ENCODE assay signal across 8 mouse cellular contexts in genomic region chr4:41713197-41714067, GRCm38 (mm10). TPM values are rescaled to one million over a fixed set of nuclear protein-coding genes. Genes with fewer than 3 reads are reported as not detected.
DNase-seq lines count a peak whose midpoint lies in the region; ATAC-seq and TF ChIP-seq lines count a peak whose summit lies in the region.

TSS of gene Rpp25l (minus strand) at chr4:41713534.

- TF ChIP-seq CTCF in E14TG2a.4 (conservative IDR thresholded peaks at IDR 0.05; ENCODE audit: low read length): no peak; the same call in 1 of the 2 replicates
- 0 out of 2 replicates have a peak, but pooled peaks have one; percentile 16 for TF ChIP-seq CTCF in heart, postnatal 0 days (IDR thresholded peaks at IDR 0.05; ENCODE audit: low read depth)

- peak within 1 kb of the TSS; percentile 94 for H3K4me3 ChIP-seq in E14TG2a.4 (replicated peaks; ENCODE audit: low read length)
- H3K4me3 ChIP-seq in forebrain, embryonic 13.5 days: peak within 1 kb of the TSS; percentile 83
- H3K4me3 ChIP-seq in heart, postnatal 0 days (ENCODE audit: low read depth, low read length): peak within 1 kb of the TSS; percentile 90
- peak within 1 kb of the TSS; percentile 63 for H3K4me3 ChIP-seq in neural tube, embryonic 14.5 days (ENCODE audit: low read depth, low read length)

- H3K36me3 ChIP-seq in E14TG2a.4 (ENCODE audit: insufficient read depth, low read length): peaks cover 61% of the 10 kb centered on the region
- peaks cover 47% of the 10 kb centered on the region for H3K36me3 ChIP-seq in forebrain, embryonic 13.5 days (ENCODE audit: poor library complexity, severe bottlenecking)
- peaks cover 30% of the 10 kb centered on the region for H3K36me3 ChIP-seq in heart, postnatal 0 days (replicated peaks; ENCODE audit: control insufficient read depth, insufficient read depth, low read length)
- H3K36me3 ChIP-seq in neural tube, embryonic 14.5 days (ENCODE audit: control insufficient read depth, insufficient read depth, low read length): peaks cover 14% of the 10 kb centered on the region

- DNase-seq in c-Kit-positive CD71-positive TER-119-positive erythroid progenitor cells, embryonic 14.5 days (ENCODE audit: low spot score): peak; percentile 84
- DNase-seq in heart, postnatal 0 days (ENCODE audit: low spot score): peak; percentile 36
- peak; percentile 90 to 94 for DNase-seq in kidney, postnatal 4 days
- DNase-seq in lung, adult 18-20 months: peak; percentile 81 to 86
- DNase-seq in testis, postnatal 14 days (ENCODE audit: low spot score): peak; percentile 86

- peak; percentile 67 for ATAC-seq in forebrain, embryonic 13.5 days
- peak; percentile 77 for ATAC-seq in heart, postnatal 0 days (ENCODE audit: insufficient read depth, low read depth)
- ATAC-seq in neural tube, embryonic 14.5 days (ENCODE audit: low read depth): peak; percentile 71

- H3K27me3 ChIP-seq in E14TG2a.4 (ENCODE audit: insufficient read depth, low read length): no peaks in the 10 kb centered on the region
- H3K27me3 ChIP-seq in forebrain, embryonic 13.5 days: no peaks in the 10 kb centered on the region
- no peaks in the 10 kb centered on the region for H3K27me3 ChIP-seq in heart, postnatal 0 days (ENCODE audit: control insufficient read depth, insufficient read depth, low read length)
- no peaks in the 10 kb centered on the region for H3K27me3 ChIP-seq in neural tube, embryonic 14.5 days (ENCODE audit: control insufficient read depth, insufficient read depth, low read length)

- H3K27ac ChIP-seq in forebrain, embryonic 13.5 days: peak within 1 kb of the TSS; percentile 22
- peak within 1 kb of the TSS; percentile 54 for H3K27ac ChIP-seq in heart, postnatal 0 days (ENCODE audit: low read depth)
- H3K27ac ChIP-seq in neural tube, embryonic 14.5 days (ENCODE audit: low read depth, low read length): peak within 1 kb of the TSS; percentile 75

- TF ChIP-seq EP300 in heart, postnatal 0 days (IDR thresholded peaks at IDR 0.05; ENCODE audit: low read depth): no peak

- no peaks in the 10 kb centered on the region for H3K9me3 ChIP-seq in E14TG2a.4 (ENCODE audit: low read length)
- H3K9me3 ChIP-seq in forebrain, embryonic 13.5 days (replicated peaks): no peaks in the 10 kb centered on the region
- no peaks in the 10 kb centered on the region for H3K9me3 ChIP-seq in heart, postnatal 0 days (replicated peaks; ENCODE audit: control insufficient read depth, low read length)
- no peaks in the 10 kb centered on the region for H3K9me3 ChIP-seq in neural tube, embryonic 14.5 days (ENCODE audit: control insufficient read depth, low read length)

- peaks cover 52% of the 10 kb centered on the region for H3K4me1 ChIP-seq in E14TG2a.4 (replicated peaks; ENCODE audit: low read depth, low read length)
- H3K4me1 ChIP-seq in forebrain, embryonic 13.5 days: peaks cover 35% of the 10 kb centered on the region
- H3K4me1 ChIP-seq in heart, postnatal 0 days (ENCODE audit: control insufficient read depth, insufficient read depth): peaks cover 18% of the 10 kb centered on the region
- H3K4me1 ChIP-seq in neural tube, embryonic 14.5 days (ENCODE audit: control insufficient read depth, insufficient read depth, low read length): peaks cover 29% of the 10 kb centered on the region

- under 1% methylated on average over 61 of the region's 61 CpGs for WGBS in forebrain, embryonic 13.5 days
- under 1% methylated on average over 56 of the region's 61 CpGs for WGBS in heart, postnatal 0 days
- WGBS in neural tube, embryonic 14.5 days: under 1% methylated on average over 60 of the region's 61 CpGs

- H3K4me2 ChIP-seq in forebrain, embryonic 13.5 days: peak within 1 kb of the TSS; percentile 74
- peak within 1 kb of the TSS; percentile 83 for H3K4me2 ChIP-seq in heart, postnatal 0 days (ENCODE audit: low read depth, low read length)
- H3K4me2 ChIP-seq in neural tube, embryonic 14.5 days (ENCODE audit: low read depth, low read length): peak within 1 kb of the TSS; percentile 97

- H3K9ac ChIP-seq in forebrain, embryonic 13.5 days: peak within 1 kb of the TSS; percentile 91
- H3K9ac ChIP-seq in heart, postnatal 0 days (replicated peaks; ENCODE audit: low read depth, low read length): peak within 1 kb of the TSS; percentile 92
- H3K9ac ChIP-seq in neural tube, embryonic 14.5 days (replicated peaks; ENCODE audit: low read depth, low read length): peak within 1 kb of the TSS; percentile 73

RNA-seq across cellular contexts. Expression of gene Rpp25l, which starts in this region (rescaled TPM):
- polyA plus RNA-seq in forebrain, embryonic 13.5 days (2015; fragmentation: Nextera tagmentation; extraction: Ambion mirVana): 80.7 and 83.8 TPM in 2 replicates
- 49.6 and 49.8 TPM in 2 replicates for total RNA-seq in heart, postnatal 0 days (2014; rRNA removed; ENCODE audit: low replicate concordance)
- 38.9 and 40.2 TPM in 2 replicates for polyA plus RNA-seq in heart, postnatal 0 days (2015; fragmentation: Nextera tagmentation; extraction: Ambion mirVana)
- polyA plus RNA-seq in neural tube, embryonic 14.5 days (2014; fragmentation: Nextera tagmentation; extraction: Ambion mirVana): 61.3 and 65.5 TPM in 2 replicates

Comparison
In these comparisons a context has a peak if more than half of its experiments do, and no peak if none do; other contexts are left out.
1. Peak in every context shown above with its lines: DNase-seq, ATAC-seq, H3K4me3 ChIP-seq and H3K27ac ChIP-seq.
2. DNase-seq: peak in every context shown above with its lines; median percentile 92 in kidney, postnatal 4 days; 86 in testis, postnatal 14 days; 84 in c-Kit-positive CD71-positive TER-119-positive erythroid progenitor cells, embryonic 14.5 days; 84 in lung, adult 18-20 months; 36 in heart, postnatal 0 days.
3. H3K27ac ChIP-seq: peak in every context shown above with its lines; median percentile 75 in neural tube, embryonic 14.5 days; 54 in heart, postnatal 0 days; 22 in forebrain, embryonic 13.5 days.